Mouse (Mus musculus) lung, adult 2 months (tissue): ENCODE data around the gene Slc38a9. TPM values are rescaled to one million over a fixed set of nuclear protein-coding genes. Genes with fewer than 3 reads are reported as not detected.

Experiments
- DNase-seq: peaks from one replicate; pipeline ENCODE4 v3.0.0; 2022
- H3K4me1 ChIP-seq: fragments of 200-500 bp; 2 replicates; pipeline ENCODE4 v1.6.1; 2011; ENCODE audit warnings: low read length; ENCODE audit not compliant: control insufficient read depth, insufficient read depth
- H3K4me3 ChIP-seq: fragments of 200-500 bp; replicated peaks from 2 replicates; pipeline ENCODE3; 2011; ENCODE audit warnings: low read depth, mild to moderate bottlenecking, control low read depth, low read length; ENCODE audit errors: extremely low read depth
- CTCF ChIP-seq: fragments of 200-500 bp; IDR thresholded peaks from 2 replicates; pipeline ENCODE4 v1.5.1; 2011; ENCODE audit warnings: mild to moderate bottlenecking, low read length, control low read depth; ENCODE audit not compliant: insufficient read depth
- POLR2A ChIP-seq: fragments of 200-500 bp; IDR thresholded peaks from 2 replicates; pipeline ENCODE4 v1.6.1; 2011; ENCODE audit warnings: low read depth, mild to moderate bottlenecking, control low read depth, low read length, borderline replicate concordance; ENCODE audit errors: extremely low read depth
- WGBS: fragments of 180-500 bp; shearing (Covaris S2); methylation state at CpG from one replicate; pipeline ENCODE4 v1.1.7; 2018; 5-methylcytosine and 5-hydroxymethylcytosine counted together
- polyA plus RNA-seq: library from polyadenylated mRNA; depleted of rRNA; stranded (reverse); fragments of >200 nt; gene quantifications from 2 replicates; pipeline ENCODE4 v1.2.3, GENCODE M21; 2012

Gene Slc38a9
- polyA plus RNA-seq, 1 experiment, result 15.3 TPM

DNA sequence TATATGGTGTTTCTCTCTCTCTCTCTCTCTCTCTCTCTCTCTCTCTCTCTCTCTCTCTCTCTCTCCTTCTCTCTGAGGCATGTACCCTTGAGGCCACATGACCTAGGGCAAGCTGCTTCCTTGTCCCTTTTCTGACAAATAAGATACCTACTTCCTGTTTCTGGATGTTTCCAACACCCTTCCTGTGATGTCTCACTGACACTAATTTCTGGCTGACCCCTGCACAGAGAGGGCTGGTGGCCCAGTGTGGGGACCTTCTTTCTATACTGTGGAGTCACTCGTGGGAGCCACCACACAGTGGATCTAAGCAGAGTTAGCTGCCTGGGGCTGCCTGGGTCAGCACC lies 100.0 kb downstream of the Slc38a9 start:
- 12% methylated on average over 1 of the region's 1 CpGs for WGBS
- H3K4me3 ChIP-seq, result no peak overlapping the region
- TF ChIP-seq POLR2A (no peak), CTCF (no peak)
- peaks cover 32% of the 10 kb centered on the region for H3K4me1 ChIP-seq
- no peak for DNase-seq

- TF ChIP-seq CTCF (no peak), POLR2A (no peak)
- 21% methylated on average over 1 of the region's 1 CpGs for WGBS
- no peak for DNase-seq
- H3K4me1 ChIP-seq, result peaks cover 33% of the 10 kb centered on the region
- H3K4me3 ChIP-seq, result no peak overlapping the region
These were observed 101.2 kb downstream of the Slc38a9 start for GRCm38 (mm10) chr13:112761787-112762186.

DNA sequence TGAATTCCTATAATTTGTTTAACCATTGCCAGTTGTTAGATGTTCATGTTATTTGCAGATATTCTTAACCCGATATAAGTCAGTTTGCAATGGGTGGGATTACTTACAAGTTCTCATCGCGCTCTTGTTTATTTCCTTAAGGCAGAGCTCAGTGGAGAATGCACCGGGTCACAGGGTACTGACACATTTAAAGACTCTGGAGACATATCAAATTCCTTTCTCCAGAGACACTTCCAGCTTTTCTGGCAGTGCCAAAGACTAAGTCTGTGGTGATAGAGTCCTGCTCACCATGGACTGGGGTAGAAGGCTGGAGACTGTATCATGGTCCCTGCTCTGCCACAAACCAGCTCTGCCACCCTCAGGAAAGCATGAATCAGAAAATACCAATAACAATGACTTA lies 102.0 kb downstream of the Slc38a9 start:
- no peak for DNase-seq
- TF ChIP-seq CTCF, result no peak
- TF ChIP-seq POLR2A, result no peak
- WGBS, result 37% methylated on average over 4 of the region's 4 CpGs
- Histone ChIP-seq H3K4me1 (peaks cover 33% of the 10 kb centered on the region), H3K4me3 (no peak overlapping the region)

DNA sequence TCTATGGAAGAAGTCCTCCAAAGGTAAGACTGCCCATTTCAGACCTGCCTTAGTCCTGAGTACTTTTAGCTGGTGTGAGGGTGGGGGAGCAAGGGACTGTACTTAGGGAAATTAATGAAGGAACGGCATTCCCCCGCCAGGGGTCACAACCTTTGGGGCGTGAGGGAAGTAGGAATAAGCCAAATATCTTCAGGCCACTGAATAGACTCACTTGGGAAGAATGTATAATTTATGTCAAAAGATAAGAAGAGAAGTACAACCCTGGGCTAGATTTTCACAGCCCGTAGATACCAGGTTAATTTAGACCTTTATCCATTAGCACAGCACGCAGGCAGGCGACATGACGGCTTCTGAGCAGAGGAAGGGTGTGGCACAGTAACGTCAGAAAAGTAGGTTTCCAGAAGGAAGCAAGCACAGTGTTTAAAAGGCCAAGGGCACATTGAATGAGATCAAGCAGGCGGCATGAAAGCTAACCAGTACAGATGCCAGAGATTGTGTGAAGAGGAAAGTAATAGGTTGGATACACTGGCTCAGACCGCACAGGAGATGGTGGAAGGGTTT lies 103.1 kb downstream of the Slc38a9 start:
- Histone ChIP-seq H3K4me1 (peaks cover 33% of the 10 kb centered on the region), H3K4me3 (no peak overlapping the region)
- no peak for DNase-seq
- 40% methylated on average over 10 of the region's 10 CpGs for WGBS
- TF ChIP-seq POLR2A, result no peak
- no peak for TF ChIP-seq CTCF

DNA sequence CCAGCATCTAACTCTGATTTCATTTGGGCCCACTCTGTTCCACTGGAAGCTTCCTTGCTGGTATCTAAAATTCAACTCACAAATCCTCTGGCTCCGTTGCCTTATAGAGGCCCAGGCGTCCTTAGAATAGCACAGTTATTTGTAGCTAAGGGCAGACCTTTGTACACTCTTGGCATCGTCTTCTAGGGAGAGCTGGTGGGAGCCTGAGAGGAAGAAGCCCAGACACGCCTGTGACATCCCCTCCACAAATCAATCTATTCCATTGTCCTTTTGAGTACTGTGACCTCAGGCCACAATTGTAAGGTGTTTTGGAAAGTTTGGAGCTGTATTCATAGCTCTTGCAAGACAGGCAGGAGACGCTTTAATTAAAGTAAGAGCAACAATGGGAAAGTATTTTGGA lies 104.0 kb downstream of the Slc38a9 start:
- 41% methylated on average over 5 of the region's 5 CpGs for WGBS
- DNase-seq, result no peak
- Histone ChIP-seq H3K4me1 (peaks cover 33% of the 10 kb centered on the region), H3K4me3 (no peak overlapping the region)
- no peak for TF ChIP-seq POLR2A
- TF ChIP-seq CTCF, result no peak

- no peak for DNase-seq
- no peak overlapping the region for H3K4me3 ChIP-seq
- WGBS, result 50% methylated on average over 3 of the region's 3 CpGs
- peaks cover 32% of the 10 kb centered on the region for H3K4me1 ChIP-seq
- TF ChIP-seq CTCF, result no peak
- no peak for TF ChIP-seq POLR2A
These were observed 105.1 kb downstream of the Slc38a9 start for GRCm38 (mm10) chr13:112765654-112766053.

GRCm38 (mm10) chr13:112770528-112771328 lies 110.2 kb downstream of the Slc38a9 start:
- 19% methylated on average over 11 of the region's 11 CpGs for WGBS
- no peak for DNase-seq
- TF ChIP-seq POLR2A (no peak), CTCF (no peak)
- H3K4me3 ChIP-seq, result no peak overlapping the region
- peaks cover 24% of the 10 kb centered on the region for H3K4me1 ChIP-seq

DNA sequence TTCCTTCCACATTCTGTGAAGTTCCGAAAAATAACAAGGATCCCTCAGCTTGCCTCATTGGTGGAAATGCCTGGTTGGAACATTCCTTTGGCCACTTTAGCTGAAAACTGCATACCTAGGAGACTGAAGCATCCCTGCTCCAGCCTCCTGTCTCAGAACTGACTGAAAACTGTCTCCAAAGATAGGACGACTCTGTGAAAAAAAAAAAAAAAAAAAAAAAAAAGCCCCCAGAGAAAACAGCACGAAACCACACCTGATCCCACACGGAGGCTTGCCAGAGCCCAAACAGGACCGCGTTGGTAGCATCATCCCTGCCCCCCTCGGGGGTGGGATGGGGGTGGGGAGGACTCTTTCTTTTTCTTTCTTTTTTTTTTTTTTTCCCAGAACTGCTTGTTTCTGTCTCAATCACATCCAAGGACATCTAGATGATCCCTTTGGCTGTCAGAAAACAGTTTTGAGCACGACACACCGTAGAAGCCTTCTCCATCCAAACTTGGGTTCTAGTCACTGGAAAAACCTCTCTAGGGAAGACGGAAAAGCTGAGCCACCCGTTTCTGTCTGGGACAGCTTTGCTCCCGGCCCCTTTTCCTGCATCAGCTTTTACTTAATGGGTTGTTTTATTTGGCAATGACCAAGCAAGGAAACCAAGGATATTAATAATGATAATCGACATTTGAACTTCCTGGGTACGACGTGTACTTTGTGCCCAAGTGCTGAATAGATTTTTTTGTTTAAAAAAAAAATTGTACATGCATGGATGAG lies 111.1 kb downstream of the Slc38a9 start:
- Histone ChIP-seq H3K4me3 (peak overlapping the region; percentile 50), H3K4me1 (peaks cover 20% of the 10 kb centered on the region)
- no peak for DNase-seq
- 16% methylated on average over 15 of the region's 15 CpGs for WGBS
- TF ChIP-seq CTCF (no peak), POLR2A (peak; percentile 23; the same call in 1 of the 2 replicates)

- Histone ChIP-seq H3K4me3 (no peak overlapping the region), H3K4me1 (peaks cover 20% of the 10 kb centered on the region)
- WGBS, result 37% methylated on average over 11 of the region's 11 CpGs
- no peak for DNase-seq
- TF ChIP-seq CTCF, result no peak
- TF ChIP-seq POLR2A, result no peak
These were observed 111.7 kb downstream of the Slc38a9 start for GRCm38 (mm10) chr13:112772252-112772651.

- TF ChIP-seq CTCF, result no peak
- no peak for TF ChIP-seq POLR2A
- no peak for DNase-seq
- 75% methylated on average over 14 of the region's 14 CpGs for WGBS
- Histone ChIP-seq H3K4me3 (no peak overlapping the region), H3K4me1 (peaks cover 20% of the 10 kb centered on the region)
These were observed 112.3 kb downstream of the Slc38a9 start for GRCm38 (mm10) chr13:112772861-112773260.
